Mouse (Mus musculus) MEL (cell line): ENCODE measurements around the gene Olfr1370.

Experiments used
- CTCF ChIP-seq, 3 experiments: IDR thresholded peaks in 2 of 3; conservative IDR thresholded peaks in 1 of 3; 2 replicates each; pipeline ENCODE4 v1.5.1; 2011 to 2012; ENCODE audit warnings: low read length in 3 of 3, low read depth in 2 of 3, mild to moderate bottlenecking in 2 of 3, improper control_type of control experiment in 1 of 3, inconsistent platforms in 1 of 3, mixed read lengths in 1 of 3, moderate library complexity in 1 of 3; ENCODE audit not compliant: control insufficient read depth in 1 of 3, insufficient read depth in 1 of 3, poor library complexity in 1 of 3, severe bottlenecking in 1 of 3
- EP300 ChIP-seq, 2 experiments: IDR thresholded peaks; 2 replicates each; pipeline ENCODE4 v1.6.1; 2011; ENCODE audit warnings: improper control_type of control experiment in 2 of 2, low read length in 2 of 2, low read depth in 1 of 2, mild to moderate bottlenecking in 1 of 2
- ETS1 ChIP-seq: IDR thresholded peaks from 2 replicates; pipeline ENCODE4 v1.6.1; 2012; ENCODE audit warnings: low read depth, mild to moderate bottlenecking, inconsistent platforms, low read length, improper control_type of control experiment, moderate library complexity
- JUND ChIP-seq: IDR thresholded peaks from 2 replicates; pipeline ENCODE4 v1.6.1; 2011; ENCODE audit warnings: low read depth, mild to moderate bottlenecking, improper control_type of control experiment, low read length
- MAX ChIP-seq: IDR thresholded peaks from 2 replicates; pipeline ENCODE4 v1.6.1; 2011; ENCODE audit warnings: low read length, improper control_type of control experiment
- MYB ChIP-seq: IDR thresholded peaks from 2 replicates; pipeline ENCODE4 v1.6.1; 2011; ENCODE audit warnings: mild to moderate bottlenecking, low read depth, low read length, improper control_type of control experiment
- NRF1 ChIP-seq: IDR thresholded peaks from 2 replicates; pipeline ENCODE4 v1.6.1; 2014; ENCODE audit warnings: low read depth, mild to moderate bottlenecking, inconsistent platforms, low read length, improper control_type of control experiment, moderate library complexity; ENCODE audit not compliant: poor library complexity, insufficient read depth, severe bottlenecking
- POLR2A ChIP-seq, 2 experiments: IDR thresholded peaks; 2 replicates each; pipeline ENCODE4 v1.6.1; 2011 to 2012; ENCODE audit warnings: low read length in 2 of 2, mild to moderate bottlenecking in 2 of 2, control low read depth in 1 of 2, improper control_type of control experiment in 1 of 2, low read depth in 1 of 2, moderate library complexity in 1 of 2; ENCODE audit not compliant: control insufficient read depth in 1 of 2, insufficient read depth in 1 of 2, poor library complexity in 1 of 2
- POLR2AphosphoS5 ChIP-seq: IDR thresholded peaks from 2 replicates; pipeline ENCODE4 v1.6.1; 2012; ENCODE audit warnings: low read depth, borderline replicate concordance, mild to moderate bottlenecking, inconsistent platforms, low read length, moderate library complexity, mixed read lengths
- RAD21 ChIP-seq: IDR thresholded peaks from 2 replicates; pipeline ENCODE4 v1.6.1; 2011; ENCODE audit warnings: mild to moderate bottlenecking, low read depth, low read length, improper control_type of control experiment
- USF1 ChIP-seq: IDR thresholded peaks from 2 replicates; pipeline ENCODE4 v1.6.1; 2014; ENCODE audit warnings: low read depth, mild to moderate bottlenecking, inconsistent platforms, low read length, improper control_type of control experiment, moderate library complexity
- ZKSCAN1 ChIP-seq: IDR thresholded peaks from 2 replicates; pipeline ENCODE4 v1.6.1; 2012; ENCODE audit warnings: low read depth, mild to moderate bottlenecking, inconsistent platforms, low read length, improper control_type of control experiment, moderate library complexity

DNA sequence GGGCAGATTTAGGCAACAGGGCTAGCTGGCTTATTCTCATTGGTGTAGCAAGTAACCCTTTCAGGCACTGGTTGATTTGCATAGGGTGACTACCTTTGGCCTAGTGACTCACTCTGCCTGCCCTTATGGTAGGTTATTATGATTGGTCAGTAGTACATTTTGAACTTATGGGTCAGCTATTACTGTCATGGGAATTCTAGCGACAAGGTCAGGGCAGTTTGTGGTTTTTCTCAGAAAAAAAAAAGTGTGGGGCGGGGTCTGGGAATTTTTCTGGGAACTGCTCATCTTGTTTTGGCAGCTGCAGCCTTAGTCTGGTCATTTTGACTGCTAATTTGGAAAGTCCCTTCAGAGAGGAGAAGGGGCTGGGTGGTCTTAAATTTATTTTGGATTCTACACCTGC lies 8.7 kb downstream of the Olfr1370 start:
- TF ChIP-seq JUND, result no peak
- TF ChIP-seq EP300 (IDR thresholded peaks at IDR 0.05; ENCODE audit: low read depth in 1 of 2, low read length in 2 of 2), result no peak
- TF ChIP-seq POLR2A (IDR thresholded peaks at IDR 0.05; ENCODE audit: control insufficient read depth in 1 of 2, insufficient read depth in 1 of 2, low read depth in 1 of 2, low read length in 2 of 2, poor library complexity in 1 of 2), result no peak
- no peak for TF ChIP-seq USF1
- no peak for TF ChIP-seq RAD21
- no peak for TF ChIP-seq CTCF (IDR thresholded peaks at IDR 0.05 in 2 of 3, conservative IDR thresholded peaks at IDR 0.05 in 1 of 3; ENCODE audit: control insufficient read depth in 1 of 3, insufficient read depth in 1 of 3, low read depth in 2 of 3, low read length in 3 of 3, poor library complexity in 1 of 3, severe bottlenecking in 1 of 3)
- TF ChIP-seq MAX, result no peak
- no peak for TF ChIP-seq ETS1
- no peak for TF ChIP-seq POLR2AphosphoS5
- no peak for TF ChIP-seq ZKSCAN1
- no peak for TF ChIP-seq NRF1
- TF ChIP-seq MYB, result no peak
